Mouse (Mus musculus) liver, postnatal 0 days (tissue): ENCODE data around the gene Tmem35b. TPM values are rescaled to one million over a fixed set of nuclear protein-coding genes. Genes with fewer than 3 reads are reported as not detected.

Experiments used
- ATAC-seq: fragments of 200-750 bp; cut with Nextera tagmentation; 2 replicates; pipeline ENCODE4 v1.8.0; 2017; ENCODE audit warnings: mild to moderate bottlenecking, moderate library complexity
- DNase-seq: peaks from one replicate; pipeline ENCODE4 v3.0.0-alpha.2; 2016
- H3K27ac ChIP-seq: fragments of 300-500 bp; sonication (generic); 2 replicates; pipeline ENCODE4 v1.5.1; 2014; ENCODE audit warnings: antibody characterized with exemption, moderate library complexity, mild to moderate bottlenecking, low read depth
- H3K27me3 ChIP-seq: fragments of 300-500 bp; sonication (generic); 2 replicates; pipeline ENCODE4 v1.6.1; 2014; ENCODE audit warnings: low read length, control low read depth, mixed read lengths; ENCODE audit not compliant: insufficient read depth
- H3K36me3 ChIP-seq: fragments of 300-500 bp; sonication (generic); replicated peaks from 2 replicates; pipeline ENCODE4 v1.6.1; 2014; ENCODE audit warnings: mild to moderate bottlenecking, control low read depth, low read length, moderate library complexity, mixed read lengths; ENCODE audit not compliant: insufficient read depth
- H3K4me1 ChIP-seq: fragments of 300-500 bp; sonication (generic); 2 replicates; pipeline ENCODE4 v1.6.1; 2014; ENCODE audit warnings: antibody characterized with exemption, mild to moderate bottlenecking, control low read depth; ENCODE audit not compliant: insufficient read depth
- H3K4me2 ChIP-seq: fragments of 300-500 bp; sonication (generic); 2 replicates; pipeline ENCODE4 v1.6.1; 2014; ENCODE audit warnings: low read depth, mild to moderate bottlenecking, low read length, moderate library complexity, mixed read lengths
- H3K4me3 ChIP-seq: fragments of 300-500 bp; sonication (generic); 2 replicates; pipeline ENCODE4 v1.5.1; 2014; ENCODE audit warnings: low read depth, low read length
- H3K9ac ChIP-seq: fragments of 300-500 bp; sonication (generic); replicated peaks from 2 replicates; pipeline ENCODE4 v1.6.1; 2014; ENCODE audit warnings: mild to moderate bottlenecking, moderate library complexity
- H3K9me3 ChIP-seq: fragments of 300-500 bp; sonication (generic); 2 replicates; pipeline ENCODE4 v1.6.1; 2016; ENCODE audit warnings: mild to moderate bottlenecking, control low read depth, low read length, mixed read lengths
- CTCF ChIP-seq: sonication (generic); IDR thresholded peaks from 2 replicates; pipeline ENCODE4 v1.5.1; 2016; ENCODE audit warnings: antibody characterized with exemption, low read depth
- EP300 ChIP-seq: IDR thresholded peaks from 2 replicates; pipeline ENCODE4 v1.6.1; 2016; ENCODE audit warnings: antibody characterized with exemption, low read depth, mild to moderate bottlenecking
- whole genome bisulfite sequencing: fragments of 180-500 bp; shearing (Covaris S2); extraction: QIAGEN DNeasy Blood & Tissue Kit; methylation state at CpG from one replicate; pipeline ENCODE4 v1.1.7; 2014; ENCODE audit not compliant: insufficient replicate concordance; 5-methylcytosine and 5-hydroxymethylcytosine counted together
- polyA plus RNA-seq: library from polyadenylated mRNA; unstranded; fragments of >200 nt; fragmentation: Nextera tagmentation; extraction: Ambion mirVana; gene quantifications from 2 replicates; pipeline ENCODE4 v1.2.1, GENCODE M21; 2015

The Tmem35b gene
- polyA plus RNA-seq, 1 experiment from 2014 or later: 7.7 TPM

- no peaks in the 10 kb centered on the region; the same call in 1 of the 2 replicates for H3K36me3 ChIP-seq
- H3K4me2 ChIP-seq: peak overlapping the region; percentile 91
- H3K9ac ChIP-seq: peak overlapping the region; percentile 79
- WGBS: under 1% methylated on average over 35 of the region's 35 CpGs
- H3K27me3 ChIP-seq: no peaks in the 10 kb centered on the region
- no peaks in the 10 kb centered on the region for H3K9me3 ChIP-seq
- ATAC-seq: peak; percentile 99
- H3K27ac ChIP-seq: 0 out of 2 replicates have a peak overlapping the region, but pooled peaks have one; percentile 19
- peaks cover 10% of the 10 kb centered on the region for H3K4me1 ChIP-seq
- peak overlapping the region; percentile 65 for H3K4me3 ChIP-seq
- TF ChIP-seq EP300 (no peak), CTCF (no peak)
- DNase-seq: peak; percentile 96
Observed at GRCm38 (mm10) chr4:127125834-127126463, 2.5 kb downstream of the Tmem35b start.

- Histone ChIP-seq H3K36me3 (no peaks in the 10 kb centered on the region), H3K9me3 (no peaks in the 10 kb centered on the region), H3K4me1 (no peaks in the 10 kb centered on the region), H3K9ac (no peak overlapping the region), H3K4me2 (no peak overlapping the region), H3K4me3 (no peak overlapping the region), H3K27ac (no peak overlapping the region), H3K27me3 (no peaks in the 10 kb centered on the region)
- WGBS: 22% methylated on average over 1 of the region's 1 CpGs
- DNase-seq (no peak), ATAC-seq (no peak)
- no peak for TF ChIP-seq EP300
- TF ChIP-seq CTCF: no peak
Observed at GRCm38 (mm10) chr4:127134687-127135086, 11.2 kb downstream of the Tmem35b start.

GRCm38 (mm10) chr4:127137591-127137990, 14.1 kb downstream of the Tmem35b start:
- no peak overlapping the region for H3K9ac ChIP-seq
- H3K4me3 ChIP-seq: no peak overlapping the region
- no peak for DNase-seq
- 74% methylated on average over 5 of the region's 5 CpGs for WGBS
- H3K4me2 ChIP-seq: no peak overlapping the region
- no peaks in the 10 kb centered on the region for H3K4me1 ChIP-seq
- no peak overlapping the region for H3K27ac ChIP-seq
- H3K9me3 ChIP-seq: no peaks in the 10 kb centered on the region
- TF ChIP-seq CTCF (no peak), EP300 (no peak)
- no peak for ATAC-seq
- no peaks in the 10 kb centered on the region for H3K27me3 ChIP-seq
- no peaks in the 10 kb centered on the region for H3K36me3 ChIP-seq

GRCm38 (mm10) chr4:127138486-127138885, 15.0 kb downstream of the Tmem35b start:
- no peak overlapping the region for H3K4me2 ChIP-seq
- 50% methylated on average over 6 of the region's 6 CpGs for WGBS
- TF ChIP-seq CTCF: no peak
- no peak for TF ChIP-seq EP300
- H3K27me3 ChIP-seq: no peaks in the 10 kb centered on the region
- no peaks in the 10 kb centered on the region for H3K36me3 ChIP-seq
- ATAC-seq: no peak
- H3K27ac ChIP-seq: no peak overlapping the region
- no peaks in the 10 kb centered on the region for H3K9me3 ChIP-seq
- DNase-seq: no peak
- H3K4me1 ChIP-seq: no peaks in the 10 kb centered on the region
- no peak overlapping the region for H3K4me3 ChIP-seq
- H3K9ac ChIP-seq: no peak overlapping the region

- no peaks in the 10 kb centered on the region for H3K9me3 ChIP-seq
- 74% methylated on average over 13 of the region's 13 CpGs for WGBS
- no peak overlapping the region for H3K9ac ChIP-seq
- H3K27ac ChIP-seq: no peak overlapping the region
- DNase-seq: no peak
- ATAC-seq: no peak
- H3K4me2 ChIP-seq: no peak overlapping the region
- no peaks in the 10 kb centered on the region for H3K36me3 ChIP-seq
- no peak overlapping the region for H3K4me3 ChIP-seq
- H3K4me1 ChIP-seq: no peaks in the 10 kb centered on the region
- TF ChIP-seq CTCF: no peak
- TF ChIP-seq EP300: no peak
- H3K27me3 ChIP-seq: no peaks in the 10 kb centered on the region
Observed at GRCm38 (mm10) chr4:127150031-127150430, 26.5 kb downstream of the Tmem35b start.

GRCm38 (mm10) chr4:127153345-127153744, 29.9 kb downstream of the Tmem35b start:
- no peak for TF ChIP-seq CTCF
- TF ChIP-seq EP300: no peak
- Histone ChIP-seq H3K4me3 (no peak overlapping the region), H3K9me3 (no peaks in the 10 kb centered on the region), H3K4me2 (no peak overlapping the region), H3K27me3 (no peaks in the 10 kb centered on the region), H3K4me1 (no peaks in the 10 kb centered on the region), H3K36me3 (no peaks in the 10 kb centered on the region), H3K27ac (no peak overlapping the region), H3K9ac (no peak overlapping the region)
- DNase-seq (no peak), ATAC-seq (no peak)
- WGBS: 64% methylated on average over 1 of the region's 1 CpGs
